Mouse (Mus musculus): ENCODE measurements around the gene Gtpbp10.

GRCm38 (mm10) chr5:5503381-5503780 is 56.0 kb downstream of the Gtpbp10 start:
- TF ChIP-seq CTCF (conservative IDR thresholded peaks at IDR 0.05; ENCODE audit: insufficient read depth, insufficient read length, low read depth, low read length) (no peak), POLR2A (IDR thresholded peaks at IDR 0.05; ENCODE audit: low read depth, low read length) (no peak)

Measured in kidney, adult 2 months (tissue).